Mouse (Mus musculus) kidney, adult 18-20 months (tissue): ENCODE data around the gene Rangrf.
"Not testable (repeated sequence)": the region's sequence is repeated elsewhere in the genome, so short reads cannot be mapped to it uniquely, and the experiment has no call there.

ENCODE experiments used
- DNase-seq: peaks from one replicate; pipeline ENCODE4 v3.0.0; 2021

Rangrf gene

DNA sequence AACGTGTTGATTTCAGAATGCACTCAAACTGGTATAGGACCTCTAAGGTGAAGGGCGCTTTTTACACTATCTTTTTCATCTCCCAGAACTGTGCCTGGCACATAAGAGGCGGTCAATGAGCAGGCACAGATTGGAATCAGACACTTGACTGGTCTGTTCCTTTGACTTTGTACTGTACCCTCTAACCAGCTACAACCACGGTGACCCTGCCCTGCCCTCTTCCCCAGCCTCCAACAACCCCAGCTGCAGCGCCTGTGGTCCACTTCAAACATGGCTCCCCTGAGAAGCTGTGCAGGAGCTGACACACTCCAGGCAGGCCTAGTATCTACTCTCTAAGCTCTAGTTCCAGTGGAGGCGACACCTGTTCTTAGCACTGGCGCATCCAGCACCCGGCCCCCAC lies 32.3 kb downstream of the Rangrf start:
- DNase-seq: peak; percentile 41

DNA sequence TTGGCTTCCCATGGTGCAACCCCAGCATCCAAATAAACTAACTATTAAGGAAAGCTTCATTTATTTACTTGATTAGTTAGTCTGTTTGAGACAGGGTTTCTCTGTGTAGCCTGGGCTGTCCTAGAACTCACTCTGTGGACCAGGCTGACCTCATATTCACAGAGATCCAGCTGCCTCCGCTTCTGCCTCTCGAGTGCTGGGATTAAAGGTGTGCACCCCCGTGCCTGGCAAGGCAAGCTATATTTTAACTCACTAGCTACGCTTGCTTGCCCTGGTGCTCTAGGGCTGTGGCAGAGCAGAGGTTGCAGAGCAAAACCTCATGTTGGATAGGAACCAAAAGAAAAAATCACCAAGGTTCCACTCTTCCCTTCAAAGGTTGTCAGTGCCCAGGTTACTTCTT lies 34.5 kb downstream of the Rangrf start:
- peak; percentile 79 for DNase-seq

DNA sequence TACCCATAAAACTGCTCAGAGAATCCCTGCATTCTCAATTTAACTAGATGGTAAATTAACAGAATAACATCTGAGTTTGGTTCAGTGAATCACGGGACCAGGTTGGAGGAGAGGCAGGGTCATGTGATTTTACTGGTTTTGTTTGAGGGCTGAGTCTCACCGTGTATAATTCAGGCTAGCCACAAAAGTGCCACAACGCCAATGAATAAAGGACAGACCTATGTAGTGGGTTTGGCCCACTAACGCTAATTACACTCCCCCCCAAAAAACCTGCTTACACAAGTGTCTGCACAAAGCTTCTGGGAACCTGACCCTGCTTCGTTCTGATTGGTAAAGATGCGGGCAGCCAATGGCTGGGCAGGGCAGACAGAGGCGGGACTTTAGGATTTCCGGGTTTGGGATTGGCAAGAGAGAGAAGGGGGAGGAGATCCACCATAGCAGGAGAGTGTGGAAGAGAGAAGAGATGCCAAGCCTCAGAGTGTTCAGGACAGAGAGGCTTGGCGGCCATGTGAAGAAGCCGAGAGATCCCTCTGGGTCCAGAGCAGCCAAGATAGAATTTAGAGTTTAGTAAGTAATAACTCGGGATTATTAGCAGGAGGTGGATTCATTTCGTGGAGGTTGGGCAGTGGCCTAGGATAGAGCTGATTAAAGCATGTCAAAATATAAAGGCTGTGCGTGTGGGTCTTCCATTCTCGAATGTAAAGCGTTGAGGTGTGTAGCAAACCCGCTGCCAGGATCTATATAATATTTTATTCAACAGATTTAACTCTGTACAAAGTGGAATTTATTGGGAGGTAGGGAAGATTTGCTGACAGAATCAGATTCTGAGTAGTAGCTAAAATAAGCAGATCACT lies 35.3 kb downstream of the Rangrf start:
- DNase-seq: peak; percentile 89

DNA sequence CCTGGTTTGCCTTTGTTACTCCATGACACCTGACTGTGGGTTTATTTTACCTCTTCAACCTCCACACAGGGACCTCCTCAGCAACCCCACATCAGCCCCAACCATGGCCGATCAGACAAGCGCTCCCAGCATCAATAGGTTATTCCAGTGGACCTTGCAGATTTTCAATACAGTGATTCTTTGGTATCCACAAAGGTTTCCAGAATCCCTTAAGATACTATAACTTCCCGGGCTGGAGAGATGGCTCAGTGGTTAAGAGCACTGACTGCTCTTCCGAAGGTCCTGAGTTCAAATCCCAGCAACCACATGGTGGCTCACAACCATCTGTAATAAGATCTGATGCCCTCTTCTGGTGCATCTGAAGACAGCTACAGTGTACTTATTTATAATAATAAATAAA lies 38.0 kb downstream of the Rangrf start:
- not testable (repeated sequence) for DNase-seq

GRCm38 (mm10) chr11:68933885-68934507 lies 41.0 kb downstream of the Rangrf start:
- DNase-seq: no peak

- DNase-seq: no peak
Observed at GRCm38 (mm10) chr11:68929947-68930346, 45.0 kb downstream of the Rangrf start.

DNA sequence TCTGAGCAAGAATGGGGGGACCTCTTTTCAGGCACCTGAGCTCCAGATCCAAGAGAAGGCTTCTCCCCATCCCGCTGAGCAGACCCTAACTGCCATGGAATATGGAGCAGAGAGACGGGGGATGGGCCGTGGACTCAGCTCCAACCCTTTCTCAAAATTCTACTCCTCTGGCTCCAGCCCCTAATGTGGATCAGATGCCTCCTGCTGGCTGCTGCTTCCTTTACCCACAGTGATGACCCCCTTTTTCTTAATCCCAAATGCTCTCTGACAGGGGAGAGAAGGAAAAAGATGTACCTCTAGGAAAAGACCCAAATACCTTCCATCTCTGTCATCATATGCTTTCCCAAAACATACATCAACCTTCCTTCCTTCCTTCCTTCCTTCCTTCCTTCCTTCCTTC lies 48.0 kb downstream of the Rangrf start, which contains the start of gene Odf4:
TSS of gene Odf4 (minus strand) at position 101 of the 400 bp plus-strand sequence.
- no peak for DNase-seq

DNA sequence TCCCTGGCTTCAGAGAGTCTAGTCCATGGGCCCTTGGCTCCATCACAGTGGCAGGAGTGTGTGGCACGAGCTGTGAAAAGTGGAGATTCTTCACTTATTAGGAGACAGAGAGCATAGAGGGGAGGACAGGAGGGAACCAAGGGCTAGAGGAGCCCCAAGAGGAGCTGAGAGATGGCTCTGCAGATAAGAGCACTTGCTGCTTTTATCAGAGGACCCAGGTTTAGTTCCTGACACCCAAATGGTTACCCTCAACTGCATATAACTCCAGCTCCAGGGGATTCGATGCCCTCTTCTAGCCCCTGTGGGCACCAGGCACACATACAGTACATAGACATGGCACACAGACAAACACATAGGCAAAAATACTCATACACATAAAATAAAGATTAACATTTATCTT lies 50.2 kb downstream of the Rangrf start:
- DNase-seq: no peak

DNA sequence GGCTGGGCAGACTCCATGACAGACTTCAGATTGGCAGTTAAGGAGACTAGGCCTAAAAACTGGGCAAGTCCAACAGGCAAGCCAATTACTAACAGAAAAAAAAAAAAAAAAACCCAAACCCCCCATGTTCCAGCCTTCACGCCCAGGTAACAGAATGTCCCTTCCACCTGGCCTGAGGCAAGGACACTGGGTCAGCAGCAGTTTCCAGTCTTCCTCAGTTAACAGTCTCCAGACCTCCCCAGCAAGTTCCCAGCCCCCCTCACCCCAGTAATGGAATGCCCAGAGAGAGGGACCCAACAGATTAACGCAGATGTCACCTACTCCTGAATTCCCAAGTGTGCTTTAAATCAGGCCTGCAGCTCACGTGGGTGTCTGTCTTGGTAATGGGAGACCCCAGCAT lies 51.8 kb downstream of the Rangrf start:
- peak; percentile 50 for DNase-seq
